Mouse (Mus musculus) urinary bladder, postnatal 4 days (tissue): ENCODE measurements around the gene Limch1.

Experiments used
- DNase-seq, 2 experiments: peaks; one replicate each; pipeline ENCODE4 v3.0.0; 2021 to 2022; ENCODE audit warnings: low spot score in 2 of 2

Gene Limch1

DNA sequence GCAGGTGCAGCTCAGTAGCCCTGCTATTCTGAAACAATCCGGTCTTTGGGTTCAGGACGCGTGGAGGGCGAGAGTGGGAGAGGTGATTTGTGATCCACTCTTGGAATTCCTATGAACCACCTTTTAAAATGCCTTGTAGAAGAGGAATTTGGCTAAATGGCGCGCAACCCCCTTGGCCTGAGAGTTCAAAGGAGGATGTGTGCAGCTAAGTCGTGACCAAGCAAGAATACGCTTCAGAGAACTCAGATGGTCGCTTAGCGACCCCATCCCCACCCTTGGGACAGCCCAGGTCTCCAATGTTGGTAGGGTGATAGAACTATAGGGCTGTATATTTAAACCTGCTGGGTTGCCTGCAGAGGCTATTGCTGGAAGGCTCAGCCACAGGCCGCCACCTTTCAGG, 1.1 kb downstream of the Limch1 start:
- DNase-seq = no peak

DNA sequence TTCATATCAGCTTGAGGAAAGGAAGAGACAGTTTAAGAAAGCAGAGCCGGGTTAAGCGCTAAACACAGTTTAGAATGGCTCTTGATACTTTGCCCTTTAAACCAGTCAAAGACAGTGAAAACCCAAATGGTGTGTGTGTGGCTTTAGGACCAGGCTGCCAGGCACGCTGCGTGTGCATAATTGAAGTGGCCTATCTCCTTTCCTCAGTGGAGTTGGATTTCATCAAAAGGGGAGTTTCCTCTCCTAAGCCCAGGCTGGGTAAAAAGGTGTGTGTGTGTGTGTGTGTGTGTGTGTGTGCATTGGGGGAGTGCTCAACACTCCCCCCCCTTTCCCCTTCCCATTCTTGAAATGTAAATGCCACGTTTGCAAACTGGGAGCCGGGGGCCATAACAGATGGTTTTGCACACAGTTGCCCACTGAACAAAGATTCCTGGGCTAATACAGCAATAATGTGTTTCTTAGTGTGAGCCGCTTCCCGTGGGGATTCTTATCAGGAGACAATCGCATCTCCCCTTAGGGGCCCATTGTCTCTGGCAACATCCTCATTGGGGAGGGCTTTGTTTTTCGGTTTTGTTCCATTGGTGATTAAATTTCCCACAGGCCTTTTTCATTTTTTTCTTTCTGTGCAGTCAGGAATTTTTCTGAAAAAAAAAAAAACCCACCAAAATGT, 2.3 kb downstream of the Limch1 start:
- DNase-seq = no peak

DNA sequence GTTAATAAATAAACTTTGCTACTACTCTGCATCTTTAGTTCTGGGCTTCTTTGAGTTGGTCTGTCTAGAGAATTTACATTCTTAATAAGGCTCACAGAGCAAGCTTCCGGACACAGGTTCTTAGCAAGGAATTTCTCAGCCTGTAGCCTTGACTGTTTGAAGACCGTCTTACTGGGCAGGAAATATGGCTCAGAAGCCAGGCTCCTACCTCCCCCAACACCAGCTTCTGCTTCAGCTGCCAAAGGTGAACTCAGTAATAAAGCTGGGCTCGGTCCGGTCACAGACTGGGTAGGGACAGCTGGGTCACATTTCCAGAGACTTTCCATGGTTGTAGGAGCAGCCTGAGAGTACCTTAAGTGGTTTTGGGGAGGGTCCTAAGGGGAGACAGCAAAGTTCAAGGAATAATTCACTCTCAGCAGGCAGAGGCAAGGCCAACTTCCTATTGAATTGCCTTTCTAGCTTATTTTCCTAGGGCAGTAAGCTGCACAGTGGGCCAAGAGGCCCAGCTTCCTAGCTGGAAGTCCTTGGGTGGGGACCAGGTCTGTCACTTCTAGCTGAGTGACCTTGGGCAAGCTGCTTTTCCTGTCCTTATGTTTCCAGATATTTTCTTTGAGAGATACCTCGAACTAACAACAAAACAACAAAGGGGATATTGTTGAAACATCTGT, 3.0 kb downstream of the Limch1 start:
- DNase-seq = no peak

DNA sequence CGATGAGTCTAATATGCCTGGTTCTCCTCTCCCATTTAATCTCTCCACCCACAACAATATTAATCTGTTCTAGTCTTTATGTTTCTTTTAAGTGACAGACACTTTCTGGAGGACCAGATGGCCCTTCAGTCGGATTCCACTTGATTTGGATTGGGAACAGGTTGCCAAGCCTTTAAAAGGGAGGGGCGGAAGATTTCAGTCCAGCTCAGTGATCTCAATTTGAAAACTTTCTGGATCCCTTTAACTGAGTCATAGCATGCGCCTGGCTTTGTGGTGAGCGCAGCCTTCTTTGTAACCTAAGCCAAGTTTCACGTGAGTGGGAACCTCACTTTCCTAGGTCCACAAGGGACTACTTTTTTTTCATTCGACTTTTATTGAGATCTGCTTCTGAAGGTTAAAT, 5.0 kb downstream of the Limch1 start:
- no peak for DNase-seq

DNA sequence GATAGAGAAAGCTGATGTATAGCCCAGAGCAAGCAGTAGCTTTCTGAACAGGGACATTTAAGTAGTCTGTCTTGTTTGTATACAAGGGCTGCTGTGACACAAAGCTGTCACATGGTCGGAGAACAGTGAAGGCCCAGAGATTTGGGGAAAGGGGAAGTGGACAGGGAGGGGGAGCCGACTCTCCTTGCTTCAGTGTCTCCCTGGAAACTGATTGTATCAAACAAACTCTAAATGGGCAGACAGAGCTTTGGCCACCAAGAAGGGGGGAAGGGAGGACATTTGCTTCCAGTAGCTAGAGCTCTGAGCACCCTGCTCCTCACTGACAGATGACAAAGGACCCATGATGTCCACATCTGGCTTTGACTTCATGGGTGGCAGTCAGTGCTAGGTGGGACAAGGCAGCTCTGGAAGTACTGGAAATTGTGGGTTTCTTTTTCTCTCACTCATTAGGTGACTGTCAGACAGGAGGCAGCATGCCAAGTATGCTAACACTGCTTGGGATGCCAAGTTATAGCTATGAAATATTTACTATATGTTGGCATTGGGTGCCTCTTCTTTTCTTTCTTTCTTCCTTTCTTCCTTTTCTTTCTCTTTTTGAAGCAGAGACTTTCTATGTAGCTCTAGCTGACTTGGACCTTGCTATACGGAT, 5.8 kb downstream of the Limch1 start:
- DNase-seq = no peak

DNA sequence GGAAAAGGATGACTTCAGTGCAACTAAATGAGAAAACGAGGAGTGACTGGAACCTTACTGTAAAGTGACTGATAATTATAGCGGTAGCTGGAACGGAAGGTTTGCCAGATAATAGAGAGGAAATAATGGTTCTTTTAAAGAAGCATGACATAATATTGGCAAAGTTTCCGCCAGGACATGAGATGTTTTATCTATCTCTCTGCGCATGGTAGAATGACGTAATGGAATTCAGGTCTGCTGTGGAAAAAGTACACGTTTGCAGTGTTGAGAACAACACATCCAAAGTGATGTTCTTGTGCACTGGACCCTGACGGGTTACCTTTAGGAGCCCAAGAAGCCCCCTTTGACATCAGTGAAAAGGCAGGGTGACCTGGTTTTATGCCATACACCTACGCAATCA, 8.0 kb downstream of the Limch1 start:
- DNase-seq = no peak

DNA sequence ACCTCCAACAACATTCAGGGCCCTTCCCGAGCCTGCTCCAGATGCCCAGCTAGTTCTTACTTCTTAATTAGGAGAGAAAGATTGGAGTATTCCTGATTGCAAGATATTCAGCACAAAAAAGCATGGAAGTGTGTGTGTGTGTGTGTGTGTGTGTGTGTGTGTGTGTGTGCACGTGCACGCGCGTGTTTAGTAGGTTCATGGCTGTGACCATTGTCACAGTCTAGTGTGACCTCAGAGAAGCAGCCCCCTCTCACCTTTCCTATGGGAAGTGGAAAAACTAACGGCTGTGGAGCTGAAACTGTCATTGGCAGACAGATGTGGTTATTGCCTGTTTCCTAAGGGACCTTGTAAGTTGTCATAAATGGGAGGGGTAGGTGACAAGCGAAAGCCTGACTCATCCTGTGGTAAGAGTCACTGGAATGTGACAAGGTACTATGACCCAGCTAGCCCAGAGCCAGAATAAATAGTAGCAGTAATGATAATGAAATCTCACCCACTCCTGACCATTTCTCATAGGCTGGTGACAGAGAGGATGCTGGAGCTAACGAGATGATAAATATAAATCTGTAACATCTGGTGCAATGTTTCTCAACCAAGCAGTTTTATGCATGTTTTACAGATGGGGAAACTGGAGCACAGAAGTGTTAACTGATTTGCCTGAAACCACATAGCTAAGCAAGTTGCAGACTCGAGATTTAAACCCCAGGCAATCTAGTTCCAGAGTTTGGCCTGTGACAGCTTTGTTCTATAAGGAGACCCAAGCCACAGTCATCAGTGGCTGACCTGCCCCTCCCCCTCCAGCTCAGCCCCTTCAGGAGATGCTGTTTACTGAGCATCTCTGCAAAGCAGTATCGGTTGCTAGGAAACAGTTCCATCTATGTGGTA, 11.4 kb downstream of the Limch1 start:
- DNase-seq = no peak

DNA sequence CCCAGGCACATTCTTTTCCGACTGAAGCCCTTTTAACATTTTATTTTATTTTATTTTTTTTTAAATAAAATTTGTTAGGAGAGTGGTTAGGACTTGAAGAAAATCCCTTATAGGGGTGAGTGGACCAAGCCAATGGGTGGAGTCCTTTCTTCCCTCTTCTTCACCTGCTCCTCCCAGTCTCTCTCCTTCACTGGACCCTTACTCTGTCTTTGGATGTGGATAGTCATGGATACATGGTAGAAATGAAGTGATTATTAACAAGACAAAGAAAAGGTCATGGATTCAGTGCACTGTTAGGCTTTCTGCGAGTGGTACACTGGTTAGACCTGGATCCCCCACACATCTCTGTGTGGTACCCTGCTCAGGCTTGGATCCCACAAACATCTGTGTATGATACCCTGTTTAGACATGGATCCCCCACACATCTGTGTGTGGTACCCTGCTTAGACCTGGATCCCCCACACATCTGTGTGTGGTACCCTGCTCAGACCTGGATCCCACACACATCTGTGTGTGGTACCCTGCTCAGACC, 12.1 kb downstream of the Limch1 start:
- no peak for DNase-seq

DNA sequence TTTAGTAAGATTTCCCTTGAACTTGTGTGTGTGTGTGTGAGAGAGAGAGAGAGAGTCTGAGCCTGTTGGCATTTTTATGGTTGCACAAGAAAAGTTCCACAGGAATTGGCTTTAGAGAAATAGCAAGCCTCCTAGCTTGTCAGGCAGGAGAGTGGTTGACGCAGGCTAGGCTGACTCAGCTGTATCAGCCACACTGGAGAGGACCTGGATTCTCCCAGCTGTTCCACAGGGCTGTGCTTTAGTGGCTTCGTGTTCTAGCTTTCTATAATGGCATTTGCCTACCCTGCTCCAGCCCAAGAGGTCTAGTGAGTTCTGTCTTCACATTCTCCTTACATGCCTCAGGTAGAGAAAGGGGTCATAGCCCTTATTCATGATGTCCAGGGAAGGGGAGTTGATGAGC, 13.7 kb downstream of the Limch1 start:
- no peak for DNase-seq

DNA sequence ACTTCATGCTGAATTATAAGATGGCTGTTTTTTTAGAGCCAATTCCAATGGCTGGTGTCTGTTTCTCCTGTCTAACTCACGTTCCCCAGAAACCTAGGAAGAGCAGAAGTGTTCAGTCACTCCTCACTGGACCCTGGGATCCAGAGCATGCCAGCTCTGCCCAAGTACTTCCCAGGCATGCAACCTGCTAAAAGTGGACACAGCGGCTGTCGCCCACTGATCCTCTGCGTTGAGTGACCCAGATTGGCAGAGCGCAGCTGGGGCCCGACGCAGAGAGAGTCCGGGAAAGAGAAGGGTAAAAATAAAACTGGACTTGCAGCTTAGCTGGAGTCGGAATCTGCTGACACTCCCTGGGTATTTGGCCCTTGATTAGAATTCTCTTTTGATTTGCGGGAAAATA, 15.1 kb downstream of the Limch1 start:
- peak in 1 of 2 experiments; percentile 53 for DNase-seq

DNA sequence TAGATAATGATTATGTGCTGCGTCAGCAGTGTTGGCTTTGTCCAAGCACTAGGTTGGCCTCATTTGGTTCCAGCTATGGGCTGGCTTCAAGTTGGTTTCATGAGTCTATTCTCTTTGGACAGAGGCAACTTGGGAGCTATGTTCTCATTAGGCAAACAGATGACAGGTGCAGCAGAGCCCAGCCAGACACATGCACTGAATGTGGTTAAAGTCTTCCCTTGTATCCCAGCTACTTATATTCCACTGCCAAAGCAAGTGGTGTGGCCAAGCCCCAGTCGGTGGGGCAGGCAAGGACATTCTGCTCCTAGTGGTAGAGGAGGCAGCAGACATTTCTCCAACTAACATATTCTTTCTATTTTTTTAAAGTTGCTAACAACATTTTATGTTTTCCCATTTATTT, 16.4 kb downstream of the Limch1 start:
- DNase-seq = no peak

DNA sequence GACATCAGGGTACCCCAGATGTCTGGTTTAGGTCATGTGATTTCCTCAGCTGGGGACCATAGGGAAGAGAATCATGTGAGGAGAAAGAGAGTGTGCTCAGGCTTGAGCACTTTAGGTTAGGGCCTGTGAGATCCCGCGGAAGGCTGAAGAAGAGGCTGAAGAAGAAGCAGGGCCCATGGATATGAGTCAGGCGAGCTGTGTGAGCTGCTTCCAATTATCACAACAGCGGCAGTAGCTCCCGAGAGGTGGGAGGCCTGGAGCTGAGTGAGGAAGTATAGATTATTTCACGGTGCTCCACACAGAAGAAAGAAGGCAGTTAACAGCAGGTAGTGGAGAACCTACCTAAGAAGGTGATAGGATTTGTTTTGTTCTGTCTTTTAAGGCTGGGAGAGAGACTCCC, 18.5 kb downstream of the Limch1 start:
- no peak for DNase-seq

DNA sequence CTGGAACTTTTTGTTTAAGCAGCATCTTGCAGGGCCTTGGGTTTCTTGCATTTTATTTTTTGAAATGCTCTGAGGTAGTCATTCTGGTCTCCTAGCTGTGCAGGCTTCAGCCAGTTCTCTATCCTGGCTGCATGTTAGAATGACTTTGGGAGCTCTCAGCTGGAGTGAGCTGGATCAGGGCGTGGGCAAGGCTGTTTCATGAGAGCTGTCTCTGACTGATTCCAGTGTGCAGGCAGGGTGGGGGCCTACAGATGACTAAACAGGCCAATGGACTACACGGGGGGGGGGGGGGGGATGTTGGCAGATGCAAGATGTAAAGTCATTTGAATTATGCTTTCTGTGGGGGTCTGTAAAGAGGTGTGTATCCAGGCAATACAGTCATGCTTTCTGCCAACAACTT, 20.3 kb downstream of the Limch1 start:
- peak in 1 of 2 experiments; percentile 56 for DNase-seq

DNA sequence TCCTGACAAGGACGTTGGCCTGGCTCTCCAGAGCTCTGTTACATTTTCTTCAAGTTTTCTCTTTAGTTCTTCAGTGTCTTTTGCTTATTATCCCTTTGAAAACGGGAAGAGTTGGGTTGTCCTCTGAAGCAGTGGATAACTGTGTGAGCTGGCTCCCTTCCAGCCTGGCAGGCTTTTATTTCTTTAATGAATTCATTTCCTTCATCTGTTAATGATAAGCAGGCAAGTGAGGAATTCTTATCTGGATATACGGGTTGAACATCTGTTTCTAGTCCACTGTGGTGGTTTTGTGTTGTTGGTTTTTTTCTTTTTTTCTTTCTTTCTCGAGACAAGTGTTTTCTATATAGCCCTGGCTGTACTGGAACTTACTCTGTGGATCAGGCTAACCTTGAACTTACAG, 22.4 kb downstream of the Limch1 start:
- DNase-seq = peak in 1 of 2 experiments; percentile 55

DNA sequence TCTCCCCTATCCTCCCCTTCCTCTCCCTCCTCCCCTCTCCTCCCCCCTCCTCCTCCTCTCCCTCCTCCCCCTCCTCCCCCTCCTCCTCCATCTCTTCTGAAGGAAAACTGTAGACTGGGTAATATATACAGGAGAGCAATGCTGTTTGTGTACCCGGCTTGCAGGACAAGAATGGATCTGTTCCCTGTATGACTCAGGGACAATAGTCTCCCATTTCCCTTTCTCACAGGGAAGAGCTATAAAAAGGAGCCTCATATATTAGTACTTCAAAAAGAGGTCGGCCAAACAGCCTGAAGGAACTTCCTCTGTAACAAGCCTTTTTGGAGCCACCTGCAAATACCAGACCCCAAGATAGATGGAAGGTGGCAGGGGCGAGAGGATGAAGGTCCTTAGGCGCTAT, 23.4 kb downstream of the Limch1 start:
- DNase-seq = peak in 1 of 2 experiments; percentile 44

DNA sequence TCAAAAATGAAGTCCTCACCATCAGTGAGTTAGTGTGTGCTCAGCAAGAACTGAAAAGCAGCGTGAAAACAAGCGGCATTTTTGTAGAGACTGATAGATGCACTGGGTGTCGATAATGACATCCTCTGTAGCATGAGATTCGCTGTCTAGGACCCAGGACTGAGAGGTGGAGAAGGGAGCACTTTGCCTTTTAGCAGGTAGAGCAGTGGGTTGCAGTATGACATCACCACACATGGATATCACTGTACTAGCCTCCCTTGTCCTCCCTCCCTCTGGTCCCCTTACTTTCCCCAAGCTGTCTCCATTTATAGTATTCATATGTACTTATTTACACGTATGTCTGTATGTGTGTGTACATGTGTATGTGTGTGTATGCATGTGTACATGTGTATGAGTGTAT, 23.9 kb downstream of the Limch1 start:
- DNase-seq = no peak

DNA sequence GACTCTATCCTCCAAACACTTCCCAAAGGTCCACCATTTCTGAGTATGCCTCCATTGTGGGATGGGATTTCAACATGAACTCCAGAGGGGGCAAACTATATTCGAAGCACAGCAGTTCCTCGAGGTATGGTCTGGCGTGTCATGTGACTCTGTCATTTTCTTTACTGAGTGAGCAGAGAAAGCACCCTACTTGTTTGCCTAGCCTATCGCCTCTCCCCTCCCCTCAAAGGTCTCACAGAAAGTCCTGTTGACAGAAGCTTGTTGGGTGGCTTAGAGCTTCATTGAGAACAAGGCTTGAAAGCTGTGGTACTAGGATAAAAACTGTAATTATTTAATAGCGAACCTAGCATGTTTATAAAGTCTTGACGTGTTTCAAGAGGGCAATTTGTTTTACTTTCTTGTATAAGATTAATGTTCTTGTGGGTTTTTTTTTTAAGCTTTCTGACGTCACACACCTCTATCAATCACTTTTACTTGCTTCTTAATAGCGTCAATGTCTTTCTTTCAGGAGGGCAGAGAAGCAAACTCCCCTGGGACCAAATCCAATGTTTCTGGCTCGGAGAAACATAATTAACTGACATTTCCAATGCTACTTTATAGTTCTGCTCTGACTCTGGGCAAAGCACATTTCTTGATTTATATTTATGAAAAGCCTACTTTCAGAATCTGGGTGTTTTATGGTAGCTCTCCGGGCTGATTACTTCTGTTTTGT, 32.5 kb downstream of the Limch1 start:
- DNase-seq = no peak

DNA sequence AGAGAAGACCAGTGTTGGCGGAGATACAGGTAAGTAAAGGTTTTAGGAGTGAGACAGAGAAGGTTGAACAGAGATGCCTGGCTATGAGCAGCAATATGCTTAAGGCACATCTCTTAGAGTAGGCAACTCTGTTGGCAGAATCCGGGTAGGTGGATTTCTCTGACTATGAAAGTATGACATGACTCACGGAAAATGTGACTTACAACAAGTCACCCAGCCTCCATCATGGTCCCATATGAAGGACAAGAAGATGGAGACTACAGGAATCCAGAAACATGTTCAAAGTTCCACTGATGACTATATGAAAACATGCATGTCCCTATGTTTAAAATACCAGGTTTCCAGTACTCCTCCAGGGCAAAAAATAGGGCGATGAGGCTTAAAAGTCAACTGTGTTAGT, 34.7 kb downstream of the Limch1 start:
- no peak for DNase-seq

DNA sequence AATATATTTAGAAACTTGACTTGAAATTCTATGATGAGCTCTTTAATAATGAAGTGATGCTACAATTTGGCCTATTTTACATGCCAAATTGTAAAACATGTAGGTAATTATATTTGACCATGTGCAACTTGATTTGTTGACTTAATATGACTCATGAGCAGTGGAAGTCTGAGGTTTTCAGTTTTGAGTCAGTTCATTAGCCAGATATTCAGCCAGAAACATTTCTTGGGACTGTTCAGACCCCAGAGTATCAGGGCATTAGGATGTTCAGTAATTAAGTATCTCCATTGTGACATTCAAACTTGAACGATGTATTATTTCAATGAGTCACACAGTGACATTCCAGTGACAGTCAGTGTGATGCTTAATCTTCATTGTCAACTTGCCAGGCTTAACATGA, 35.9 kb downstream of the Limch1 start:
- no peak for DNase-seq

DNA sequence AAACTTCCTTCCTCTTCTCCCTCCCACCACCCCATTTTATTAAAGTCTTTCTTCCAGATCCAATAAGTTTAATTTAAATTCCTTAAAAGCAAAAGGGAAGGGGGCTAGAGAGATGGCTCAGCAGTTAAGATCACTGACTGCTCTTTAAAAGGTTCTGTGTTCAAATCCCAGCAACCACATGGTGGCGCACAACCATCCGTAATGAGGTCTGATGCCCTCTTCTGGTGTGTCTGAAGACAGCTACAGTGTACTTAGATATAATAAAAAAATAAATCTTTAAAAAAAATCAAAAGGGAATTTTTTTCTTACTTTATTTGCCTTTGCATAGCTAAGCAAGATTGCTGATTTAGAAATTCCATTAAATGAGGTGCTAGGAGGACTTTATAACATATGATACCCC, 37.2 kb downstream of the Limch1 start:
- no peak for DNase-seq

DNA sequence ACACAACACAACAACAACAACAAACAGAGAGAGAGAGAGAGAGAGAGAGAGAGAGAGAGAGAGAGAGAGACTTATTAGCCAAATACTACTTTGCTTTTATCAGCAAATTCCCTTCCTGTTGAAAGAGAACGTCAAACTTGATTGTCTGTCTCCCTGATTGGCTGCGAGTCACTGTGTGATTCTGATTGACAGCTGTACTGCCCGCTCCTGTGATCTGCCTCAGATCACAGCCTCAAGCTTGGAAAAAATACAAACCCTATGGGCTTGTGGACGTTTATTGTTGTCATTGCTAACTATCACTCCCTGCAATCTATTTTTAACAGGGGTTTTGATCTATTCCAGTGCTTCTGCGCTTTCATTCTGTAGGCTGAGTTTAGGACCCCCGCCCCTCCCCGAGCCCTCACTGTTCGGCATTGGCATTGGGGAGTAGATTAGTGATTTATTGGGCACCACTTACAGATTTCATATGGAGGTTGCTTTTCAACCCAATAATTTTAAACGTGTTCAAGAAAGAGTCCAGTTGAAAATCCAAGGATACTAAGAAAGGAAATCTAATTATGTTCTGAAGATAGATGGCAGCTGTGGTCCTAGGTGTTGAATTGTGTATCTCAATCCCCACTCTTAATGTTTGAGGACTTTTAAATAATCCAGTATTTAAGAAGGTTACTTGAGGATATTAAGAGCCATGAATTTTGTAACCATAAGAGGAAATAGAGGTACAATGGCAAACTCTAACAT, 39.2 kb downstream of the Limch1 start:
- DNase-seq = no peak
